Comparison of ENCODE assay signal across 15 mouse cellular contexts in the genomic region with DNA sequence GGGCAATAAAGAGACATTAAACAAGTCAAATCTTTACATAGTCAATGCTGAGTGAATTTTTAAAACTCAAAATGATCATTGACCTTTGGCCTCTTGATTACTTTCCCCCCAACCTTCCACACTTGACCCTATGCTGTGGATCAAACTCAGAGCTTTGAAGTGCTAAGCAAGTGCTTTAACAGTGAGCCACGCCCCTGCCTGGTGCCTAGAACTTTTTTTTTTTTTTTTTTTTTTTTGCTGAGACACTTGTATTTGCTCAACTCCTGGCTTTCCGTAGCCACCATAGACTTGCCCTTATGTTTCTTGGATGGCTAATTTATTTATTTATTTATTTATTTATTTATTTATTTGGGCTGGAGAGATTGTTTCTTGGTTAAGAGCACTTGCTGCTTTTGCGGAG. TPM values are rescaled to one million over a fixed set of nuclear protein-coding genes. Genes with fewer than 3 reads are reported as not detected.
DNase-seq lines count a peak whose midpoint lies in the region; ATAC-seq and TF ChIP-seq lines count a peak whose summit lies in the region.
"Had no signal": no experiment of that assay in that cellular context is flagged by ENCODE, and none has a peak within 500 bp of the region (broad histone marks: within the 10 kb centered on the region; RNA-seq: fewer than 3 reads in every experiment).

No protein-coding gene starts in this region.

- 63% methylated on average over 3 of the region's 3 CpGs for WGBS in intestine, embryonic 15.5 days

- TF ChIP-seq CTCF in MEL (IDR thresholded peaks at IDR 0.05 in 2 of 3, conservative IDR thresholded peaks at IDR 0.05 in 1 of 3; ENCODE audit: control insufficient read depth in 1 of 3, insufficient read depth in 1 of 3, low read depth in 2 of 3, low read length in 3 of 3, poor library complexity in 1 of 3, severe bottlenecking in 1 of 3): no peak
- no peak for TF ChIP-seq CTCF in left cerebral cortex, adult 2 months (IDR thresholded peaks at IDR 0.05)

- no peak overlapping the region for H3K27ac ChIP-seq in MEL (ENCODE audit: control insufficient read depth, low read depth, low read length)
- no peak overlapping the region for H3K27ac ChIP-seq in intestine, embryonic 15.5 days
- H3K27ac ChIP-seq in left cerebral cortex, adult 2 months: no peak overlapping the region
- H3K27ac ChIP-seq: embryonic facial prominence, embryonic 13.5 days; forebrain, embryonic 12.5 days; heart, embryonic 13.5 days; hindbrain, embryonic 15.5 days had no signal

- TF ChIP-seq RAD21 in MEL (IDR thresholded peaks at IDR 0.05; ENCODE audit: low read depth, low read length): no peak

- H3K27me3 ChIP-seq in MEL (ENCODE audit: control insufficient read depth in 1 of 2, insufficient read depth in 2 of 2, low read length in 2 of 2): no peaks in the 10 kb centered on the region
- no peaks in the 10 kb centered on the region for H3K27me3 ChIP-seq in intestine, embryonic 15.5 days (replicated peaks)
- H3K27me3 ChIP-seq: embryonic facial prominence, embryonic 13.5 days; forebrain, embryonic 12.5 days; heart, embryonic 13.5 days; hindbrain, embryonic 15.5 days had no signal

- no peak overlapping the region for H3K9ac ChIP-seq in MEL (ENCODE audit: control insufficient read depth, low read depth, low read length, poor library complexity, severe bottlenecking)
- no peak overlapping the region for H3K9ac ChIP-seq in intestine, embryonic 15.5 days
- H3K9ac ChIP-seq: embryonic facial prominence, embryonic 13.5 days; forebrain, embryonic 12.5 days; heart, embryonic 13.5 days; hindbrain, embryonic 15.5 days had no signal

- H3K4me3 ChIP-seq in MEL (ENCODE audit: control insufficient read depth in 1 of 2, insufficient read depth in 1 of 2, low read depth in 2 of 2, low read length in 2 of 2): no peak overlapping the region
- H3K4me3 ChIP-seq in intestine, embryonic 15.5 days (replicated peaks): no peak overlapping the region
- no peak overlapping the region for H3K4me3 ChIP-seq in left cerebral cortex, adult 2 months
- H3K4me3 ChIP-seq: embryonic facial prominence, embryonic 13.5 days; forebrain, embryonic 12.5 days; heart, embryonic 13.5 days; hindbrain, embryonic 15.5 days had no signal

- H3K4me2 ChIP-seq in intestine, embryonic 15.5 days (replicated peaks): peak overlapping the region; percentile 32; the same call in 1 of the 2 replicates
- H3K4me2 ChIP-seq: embryonic facial prominence, embryonic 13.5 days; forebrain, embryonic 12.5 days; heart, embryonic 13.5 days; hindbrain, embryonic 15.5 days had no signal

- TF ChIP-seq POLR2A in MEL (IDR thresholded peaks at IDR 0.05; ENCODE audit: control insufficient read depth in 1 of 2, insufficient read depth in 1 of 2, low read depth in 1 of 2, low read length in 2 of 2, poor library complexity in 1 of 2): no peak

- no peaks in the 10 kb centered on the region for H3K79me2 ChIP-seq in MEL (ENCODE audit: control insufficient read depth, insufficient read depth, low read length, poor library complexity)

- ATAC-seq in intestine, embryonic 15.5 days: no peak; the same call in 1 of the 2 replicates
- ATAC-seq: forebrain, embryonic 16.5 days had no signal

- H3K4me1 ChIP-seq in MEL (ENCODE audit: control insufficient read depth in 1 of 2, insufficient read depth in 2 of 2, low read length in 2 of 2): no peaks in the 10 kb centered on the region
- no peaks in the 10 kb centered on the region for H3K4me1 ChIP-seq in intestine, embryonic 15.5 days (replicated peaks)
- H3K4me1 ChIP-seq: forebrain, embryonic 12.5 days; heart, embryonic 13.5 days; hindbrain, embryonic 15.5 days had no signal

- TF ChIP-seq EP300 in MEL (IDR thresholded peaks at IDR 0.05; ENCODE audit: low read depth in 1 of 2, low read length in 2 of 2): no peak

- no peaks in the 10 kb centered on the region for H3K36me3 ChIP-seq in MEL (ENCODE audit: control insufficient read depth in 1 of 2, insufficient read depth in 2 of 2, low read length in 2 of 2)
- no peaks in the 10 kb centered on the region for H3K36me3 ChIP-seq in intestine, embryonic 15.5 days
- H3K36me3 ChIP-seq: forebrain, embryonic 12.5 days; G1E; heart, embryonic 13.5 days; hindbrain, embryonic 15.5 days had no signal

- intact Hi-C loops in left cerebral cortex, adult 2 months (cut with DNase I): no loop called here

- H3K9me3 ChIP-seq in MEL (replicated peaks; ENCODE audit: insufficient read depth, low read length): no peaks in the 10 kb centered on the region
- no peaks in the 10 kb centered on the region for H3K9me3 ChIP-seq in intestine, embryonic 15.5 days
- H3K9me3 ChIP-seq: embryonic facial prominence, embryonic 13.5 days; forebrain, embryonic 12.5 days; G1E; heart, embryonic 13.5 days; hindbrain, embryonic 15.5 days had no signal

- peak; percentile 20 for DNase-seq in embryo, embryonic 10.5 days (ENCODE audit: low spot score)
- DNase-seq in embryo, embryonic 11 days: no peak
- peak; percentile 71 for DNase-seq in A20 (ENCODE audit: low read depth, low spot score)
- no peak for DNase-seq in MEL (ENCODE audit: low read depth, low spot score)
- DNase-seq in left cerebral cortex, adult 11 months (ENCODE audit: low spot score): no peak
- DNase-seq in left cerebral cortex, adult 2 months (ENCODE audit: extremely low spot score in 1 of 2, low spot score in 2 of 2): no peak
- no peak for DNase-seq in gastrocnemius, adult 8-10 months (ENCODE audit: low spot score in 2 of 2)
- DNase-seq: cerebellum, adult 2 months had no signal

TF ChIP-seq in MEL, 35 proteins besides CTCF, POLR2A, EP300 and RAD21:
- TF ChIP-seq TCF12 (IDR thresholded peaks at IDR 0.05; ENCODE audit: low read depth, low read length) (no peak), ZNF384 (IDR thresholded peaks at IDR 0.05; ENCODE audit: low read depth, low read length) (0 out of 2 replicates have a peak, but pooled peaks have one; percentile 53)

RNA-seq across cellular contexts. Expression of a gene that starts 30.2 kb away (rescaled TPM):
- 55.6 and 57.1 TPM in 2 replicates for total RNA-seq in MEL (2012; rRNA removed)
- 10 to 100 TPM in 1 of 2 experiments, not detected in 1; 61.4 TPM for polyA plus RNA-seq in MEL (2012; ENCODE audit: insufficient read depth in 1 of 2, insufficient read length in 2 of 2, low read depth in 1 of 2, low replicate concordance in 2 of 2, missing spikeins in 1 of 2)
- polyA plus RNA-seq in intestine, embryonic 15.5 days (2015; fragmentation: Nextera tagmentation; extraction: Ambion mirVana): 14.6 and 17.2 TPM in 2 replicates
- total RNA-seq in left cerebral cortex, adult 2 months (2021): 10 to 100 TPM; 71.9 to 85.0 TPM
- total RNA-seq in gastrocnemius, adult 8-10 months (2022): 10 to 100 TPM; 52.5 to 69.6 (median 64.0) TPM

Comparison
In these comparisons a context has a peak if more than half of its experiments do, and no peak if none do; other contexts are left out.
1. DNase-seq: peak in embryo, embryonic 10.5 days (single experiment) and A20 (single experiment); none in embryo, embryonic 11 days (single experiment), MEL (single experiment), left cerebral cortex, adult 11 months (single experiment), left cerebral cortex, adult 2 months (0 of 2) and gastrocnemius, adult 8-10 months (0 of 2).